Mouse (Mus musculus) large intestine, adult 2 months (tissue): ENCODE results near the gene Ereg. TPM values are rescaled to one million over a fixed set of nuclear protein-coding genes. Genes with fewer than 3 reads are reported as not detected.

Experiments used
- DNase-seq: peaks from one replicate; pipeline ENCODE4 v3.0.0-alpha.2; 2012; ENCODE audit warnings: low read depth, low spot score
- WGBS: fragments of 180-500 bp; shearing (Covaris S2); methylation state at CpG from one replicate; pipeline ENCODE4 v1.1.7; 2018; 5-methylcytosine and 5-hydroxymethylcytosine counted together
- polyA plus RNA-seq: library from polyadenylated mRNA; depleted of rRNA; stranded (reverse); fragments of >200 nt; gene quantifications from 2 replicates; pipeline ENCODE4 v1.2.3, GENCODE M21; 2012; rRNA removed

The Ereg gene
- polyA plus RNA-seq, result 2.3 and 4.0 TPM in 2 replicates

GRCm38 (mm10) chr5:91074450-91074950 is at the start of gene Ereg:
Ereg (plus strand) TSS chr5:91074622.
- 6% methylated on average over 25 of the region's 25 CpGs for WGBS
- no peak for DNase-seq

- WGBS, result 64% methylated on average over 6 of the region's 6 CpGs
- DNase-seq, result no peak
Measured at GRCm38 (mm10) chr5:91027164-91027563, 47.3 kb upstream of the Ereg start, which contains the start of gene Epgn. Epgn (plus strand) TSS chr5:91027464.

GRCm38 (mm10) chr5:91027840-91028239 is 46.6 kb upstream of the Ereg start:
- 14% methylated on average over 1 of the region's 1 CpGs for WGBS
- DNase-seq, result no peak

- 70% methylated on average over 2 of the region's 2 CpGs for WGBS
- DNase-seq, result no peak
Measured at GRCm38 (mm10) chr5:91030629-91031028, 43.8 kb upstream of the Ereg start.

- 38% methylated on average over 2 of the region's 2 CpGs for WGBS
- no peak for DNase-seq
Measured at GRCm38 (mm10) chr5:91035341-91035740, 39.1 kb upstream of the Ereg start.

GRCm38 (mm10) chr5:91036628-91037027 is 37.8 kb upstream of the Ereg start:
- no peak for DNase-seq
- WGBS, result 77% methylated on average over 4 of the region's 4 CpGs

- DNase-seq, result no peak
- 54% methylated on average over 2 of the region's 2 CpGs for WGBS
Measured at GRCm38 (mm10) chr5:91037756-91038155, 36.7 kb upstream of the Ereg start.

- peak; percentile 99 for DNase-seq
- WGBS, result 8% methylated on average over 2 of the region's 2 CpGs
Measured at GRCm38 (mm10) chr5:91038547-91038946, 35.9 kb upstream of the Ereg start.

- 58% methylated on average over 2 of the region's 2 CpGs for WGBS
- DNase-seq, result no peak
Measured at GRCm38 (mm10) chr5:91038963-91039362, 35.5 kb upstream of the Ereg start.

- DNase-seq, result no peak
- 51% methylated on average over 6 of the region's 6 CpGs for WGBS
Measured at GRCm38 (mm10) chr5:91047987-91048386, 26.4 kb upstream of the Ereg start.

GRCm38 (mm10) chr5:91048397-91048796 is 26.0 kb upstream of the Ereg start:
- no peak for DNase-seq
- WGBS, result 65% methylated on average over 8 of the region's 8 CpGs

GRCm38 (mm10) chr5:91072340-91072739 is 2.1 kb upstream of the Ereg start:
- DNase-seq, result no peak
- 70% methylated on average over 4 of the region's 4 CpGs for WGBS

- WGBS, result 67% methylated on average over 8 of the region's 8 CpGs
- no peak for DNase-seq
Measured at GRCm38 (mm10) chr5:91073626-91074025, 796 bp upstream of the Ereg start.

GRCm38 (mm10) chr5:91074026-91074425 is 396 bp upstream of the Ereg start:
- 51% methylated on average over 8 of the region's 8 CpGs for WGBS
- no peak for DNase-seq

- WGBS, result 18% methylated on average over 1 of the region's 1 CpGs
Measured at GRCm38 (mm10) chr5:91075021-91075420, 599 bp downstream of the Ereg start.

GRCm38 (mm10) chr5:91083016-91083415 is 8.6 kb downstream of the Ereg start:
- WGBS, result 68% methylated on average over 5 of the region's 5 CpGs
- DNase-seq, result no peak

More at GRCm38 (mm10) chr5:91075021-91075420, 599 bp downstream of the Ereg start:
- no peak for DNase-seq

- DNase-seq, result no peak
- 44% methylated on average over 5 of the region's 5 CpGs for WGBS
Measured at GRCm38 (mm10) chr5:91085291-91085690, 10.9 kb downstream of the Ereg start.

- WGBS, result 62% methylated on average over 3 of the region's 3 CpGs
- DNase-seq, result no peak
Measured at GRCm38 (mm10) chr5:91090301-91090700, 15.9 kb downstream of the Ereg start.

GRCm38 (mm10) chr5:91097911-91098614 is 23.6 kb downstream of the Ereg start:
- 33% methylated on average over 10 of the region's 10 CpGs for WGBS

GRCm38 (mm10) chr5:91101742-91102141 is 27.3 kb downstream of the Ereg start:
- 90% methylated on average over 5 of the region's 5 CpGs for WGBS
- no peak for DNase-seq

More at GRCm38 (mm10) chr5:91097911-91098614, 23.6 kb downstream of the Ereg start:
- DNase-seq, result peak; percentile 76

- WGBS, result 53% methylated on average over 7 of the region's 7 CpGs
- no peak for DNase-seq
Measured at GRCm38 (mm10) chr5:91103943-91104665, 29.7 kb downstream of the Ereg start.
